Mouse (Mus musculus): ENCODE measurements around the gene Myh9. TPM values are rescaled to one million over a fixed set of nuclear protein-coding genes. Genes with fewer than 3 reads are reported as not detected.

Myh9 gene
- total RNA-seq, 1 experiment: 152 TPM

DNA sequence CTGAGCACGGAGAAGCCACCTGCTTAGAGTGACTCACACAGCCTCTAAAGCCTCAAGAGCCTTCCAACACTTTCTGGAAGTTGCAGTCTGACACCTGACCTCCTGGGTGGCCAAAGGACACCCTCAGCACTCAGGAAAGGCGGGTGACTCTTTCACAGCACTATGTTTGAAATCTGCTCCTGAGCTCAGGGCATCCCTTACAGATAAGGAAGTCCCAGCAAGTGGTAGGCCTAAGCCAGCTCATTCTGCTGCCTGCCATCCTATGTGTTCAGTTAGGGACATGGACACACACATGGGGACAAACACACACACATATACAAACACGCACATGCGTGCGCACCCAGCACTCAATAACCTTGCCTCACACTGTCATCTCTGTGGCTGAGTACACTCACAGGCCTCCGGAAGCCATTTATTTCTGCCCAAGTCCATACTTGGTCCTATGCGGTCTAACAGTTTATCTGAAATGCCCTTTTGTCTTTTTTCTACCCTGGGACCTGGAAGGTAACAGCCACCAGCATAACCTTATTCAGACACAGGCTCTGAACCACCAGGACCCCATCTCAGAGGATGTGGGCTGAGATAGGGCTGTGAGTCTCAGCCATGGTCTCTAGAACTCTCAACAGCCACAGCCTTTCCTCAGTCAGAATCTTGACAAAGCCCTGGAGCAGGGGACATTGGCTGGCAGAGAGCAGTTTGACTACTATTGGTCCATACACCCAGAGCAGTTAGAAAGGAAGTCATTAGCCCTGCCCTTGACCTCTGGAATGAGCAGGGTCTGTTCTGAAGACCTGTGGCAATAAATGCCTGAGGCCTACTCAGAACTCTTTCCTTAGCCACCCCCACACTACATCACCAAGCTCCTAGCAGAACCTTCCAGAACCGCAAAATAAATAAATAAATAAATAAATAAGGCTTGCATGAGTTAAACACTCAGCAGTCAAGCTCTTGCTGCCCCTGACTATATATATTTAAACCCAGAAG, 42.2 kb downstream of the Myh9 start:
- in situ Hi-C loops (cut with MboI; ENCODE audit: low sequenced_read_pairs in 2 of 2, unreplicated experiment in 2 of 2): no loop called here
- Histone ChIP-seq H3K36me3 (ENCODE audit: control insufficient read depth, insufficient read depth, low read length, poor library complexity, severe bottlenecking) (peaks cover 55% of the 10 kb centered on the region; the same call in 1 of the 2 replicates), H3K27ac (ENCODE audit: insufficient read depth, low read depth, low read length, poor library complexity, severe bottlenecking) (peak overlapping the region; percentile 80)

DNA sequence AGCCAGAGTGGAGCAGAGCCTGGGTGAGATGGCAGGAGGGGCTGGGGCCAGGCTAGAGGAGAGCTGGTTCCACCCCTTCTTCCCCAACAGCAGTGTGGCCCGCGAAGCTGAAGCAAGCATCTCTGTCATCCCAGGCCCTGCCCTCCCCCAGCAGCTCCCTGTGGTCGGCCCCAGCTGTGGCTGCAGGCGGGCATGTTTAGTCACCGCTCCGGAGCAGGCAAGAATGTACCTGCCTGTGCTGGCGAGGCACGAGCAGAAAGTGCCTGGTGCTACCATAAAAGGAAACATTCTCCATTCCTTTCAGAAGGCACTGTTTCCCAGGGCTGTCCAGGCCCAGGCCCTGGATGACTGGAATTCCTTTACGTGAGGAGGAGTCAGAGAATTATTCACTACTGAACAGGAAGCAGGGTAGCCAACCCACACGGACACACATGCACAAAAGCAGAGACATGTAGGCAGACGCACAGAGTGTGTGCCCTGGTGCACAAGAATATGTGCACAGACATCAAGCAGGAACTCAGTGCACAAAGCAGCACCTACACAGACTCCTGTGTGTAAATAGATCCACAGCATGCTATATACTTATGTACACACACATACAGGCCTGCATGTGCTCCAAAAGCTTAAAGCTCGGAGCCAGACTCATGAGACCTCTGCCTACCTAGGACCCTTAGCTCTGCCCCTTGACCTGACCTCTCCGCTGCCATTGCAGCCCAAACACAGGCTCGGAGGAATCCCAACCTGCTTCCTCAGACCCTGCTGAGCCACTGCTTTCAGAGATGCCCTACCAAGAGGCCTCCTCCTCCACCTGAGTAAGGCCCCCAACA, 43.1 kb downstream of the Myh9 start:
- H3K4me1 ChIP-seq (ENCODE audit: control insufficient read depth in 2 of 2, insufficient read depth in 2 of 2, low read length in 2 of 2, poor library complexity in 1 of 2): peaks cover 11 to 44% of the 10 kb centered on the region in 2 experiments; a peak in 3 of 4 replicates
- H3K9ac ChIP-seq (ENCODE audit: insufficient read depth, low read depth, low read length, poor library complexity, severe bottlenecking): peak overlapping the region; percentile 46
- peaks cover 55% of the 10 kb centered on the region; the same call in 1 of the 2 replicates for H3K36me3 ChIP-seq (ENCODE audit: control insufficient read depth, insufficient read depth, low read length, poor library complexity, severe bottlenecking)
- TF ChIP-seq MAFK (IDR thresholded peaks at IDR 0.05; ENCODE audit: insufficient read depth, low read depth, low read length) (0 out of 2 replicates have a peak, but pooled peaks have one; percentile 29), HCFC1 (IDR thresholded peaks at IDR 0.05; ENCODE audit: borderline replicate concordance, insufficient read depth, low read length) (no peak), ZC3H11A (IDR thresholded peaks at IDR 0.05; ENCODE audit: borderline replicate concordance, low read depth, low read length) (no peak), CHD2 (IDR thresholded peaks at IDR 0.05; ENCODE audit: low read depth, low read length) (no peak), ZNF384 (IDR thresholded peaks at IDR 0.05; ENCODE audit: low read depth, low read length) (no peak)
- in situ Hi-C loops (cut with MboI; ENCODE audit: low sequenced_read_pairs in 2 of 2, unreplicated experiment in 2 of 2): no loop called here
- H3K4me3 ChIP-seq (ENCODE audit: insufficient read depth in 1 of 2, low read depth in 1 of 2, low read length in 2 of 2, poor library complexity in 1 of 2, severe bottlenecking in 1 of 2): peak overlapping the region; percentile 2 to 4; a peak in 1 of 4 replicates
- H3K27ac ChIP-seq (ENCODE audit: insufficient read depth, low read depth, low read length, poor library complexity, severe bottlenecking): peak overlapping the region; percentile 80
- DNase-seq (ENCODE audit: low read depth, low spot score): peak; percentile 66
- no peaks in the 10 kb centered on the region for H3K9me3 ChIP-seq (ENCODE audit: control insufficient read depth, insufficient read depth, low read depth, low read length)

More for the DNA sequence above, 42.2 kb downstream of the Myh9 start:
- peaks cover 11 to 44% of the 10 kb centered on the region in 2 experiments; a peak in 3 of 4 replicates for H3K4me1 ChIP-seq (ENCODE audit: control insufficient read depth in 2 of 2, insufficient read depth in 2 of 2, low read length in 2 of 2, poor library complexity in 1 of 2)
- no peaks in the 10 kb centered on the region for H3K9me3 ChIP-seq (ENCODE audit: control insufficient read depth, insufficient read depth, low read depth, low read length)
- no peak for TF ChIP-seq HCFC1 (IDR thresholded peaks at IDR 0.05; ENCODE audit: borderline replicate concordance, insufficient read depth, low read length)
- TF ChIP-seq ZNF384 (IDR thresholded peaks at IDR 0.05; ENCODE audit: low read depth, low read length): no peak
- TF ChIP-seq MAFK (IDR thresholded peaks at IDR 0.05; ENCODE audit: insufficient read depth, low read depth, low read length): no peak
- no peak for TF ChIP-seq CHD2 (IDR thresholded peaks at IDR 0.05; ENCODE audit: low read depth, low read length)
- peak overlapping the region; percentile 14 for H3K9ac ChIP-seq (ENCODE audit: insufficient read depth, low read depth, low read length, poor library complexity, severe bottlenecking)
- no peak for DNase-seq (ENCODE audit: low read depth, low spot score)
- H3K4me3 ChIP-seq (ENCODE audit: insufficient read depth in 1 of 2, low read depth in 1 of 2, low read length in 2 of 2, poor library complexity in 1 of 2, severe bottlenecking in 1 of 2): 0 out of 4 replicates have a peak overlapping the region, but pooled peaks of 1 of the 2 experiments have one; percentile 4

GRCm38 (mm10) chr15:77797609-77798411, 44.2 kb downstream of the Myh9 start:
- in situ Hi-C loops (cut with MboI; ENCODE audit: low sequenced_read_pairs in 2 of 2, unreplicated experiment in 2 of 2): no loop called here
- H3K36me3 ChIP-seq (ENCODE audit: control insufficient read depth, insufficient read depth, low read length, poor library complexity, severe bottlenecking): peaks cover 54% of the 10 kb centered on the region; the same call in 1 of the 2 replicates
- H3K9ac ChIP-seq (ENCODE audit: insufficient read depth, low read depth, low read length, poor library complexity, severe bottlenecking): peak overlapping the region; percentile 46; the same call in 1 of the 2 replicates
- no peaks in the 10 kb centered on the region for H3K9me3 ChIP-seq (ENCODE audit: control insufficient read depth, insufficient read depth, low read depth, low read length)
- H3K27ac ChIP-seq (ENCODE audit: insufficient read depth, low read depth, low read length, poor library complexity, severe bottlenecking): peak overlapping the region; percentile 80
- peaks cover 11 to 40% of the 10 kb centered on the region in 2 experiments; a peak in 3 of 4 replicates for H3K4me1 ChIP-seq (ENCODE audit: control insufficient read depth in 2 of 2, insufficient read depth in 2 of 2, low read length in 2 of 2, poor library complexity in 1 of 2)
- no peak for DNase-seq (ENCODE audit: low read depth, low spot score)
- TF ChIP-seq ZC3H11A (IDR thresholded peaks at IDR 0.05; ENCODE audit: borderline replicate concordance, low read depth, low read length) (no peak), ZNF384 (IDR thresholded peaks at IDR 0.05; ENCODE audit: low read depth, low read length) (no peak), CHD2 (IDR thresholded peaks at IDR 0.05; ENCODE audit: low read depth, low read length) (no peak), MAFK (IDR thresholded peaks at IDR 0.05; ENCODE audit: insufficient read depth, low read depth, low read length) (no peak)
- no peak overlapping the region for H3K4me3 ChIP-seq (ENCODE audit: insufficient read depth in 1 of 2, low read depth in 1 of 2, low read length in 2 of 2, poor library complexity in 1 of 2, severe bottlenecking in 1 of 2)

Measured in ES-E14 (cell line).